Mouse (Mus musculus) urinary bladder, postnatal 4 days (tissue): ENCODE results near the gene H2-Q7.
"Not testable (repeated sequence)": the region's sequence is repeated elsewhere in the genome, so short reads cannot be mapped to it uniquely, and the experiment has no call there.

ENCODE experiments used
- DNase-seq, 2 experiments: peaks; one replicate each; pipeline ENCODE4 v3.0.0; 2021 to 2022; ENCODE audit warnings: low spot score in 2 of 2

Gene H2-Q7

DNA sequence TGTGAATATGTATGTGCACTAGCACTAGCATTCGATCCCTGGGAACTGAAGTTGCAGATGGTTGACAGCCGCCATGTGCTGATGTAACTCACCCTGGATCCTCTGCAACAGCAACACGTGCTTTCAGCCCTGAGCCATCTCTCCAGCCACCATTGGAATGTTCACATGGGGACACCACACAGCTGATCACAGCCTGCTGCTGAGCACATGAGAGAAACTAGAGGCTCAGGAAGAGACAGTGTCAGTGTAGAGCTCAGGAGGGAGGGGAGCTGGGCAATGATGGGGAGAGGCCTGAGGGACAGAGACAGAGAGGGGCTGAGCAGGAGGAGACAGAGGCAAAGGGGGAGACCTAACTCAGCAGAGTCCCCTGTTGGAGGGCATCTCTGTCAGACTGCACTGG is 3.4 kb upstream of the H2-Q7 start:
- DNase-seq: peak in 1 of 2 experiments; percentile 54

DNA sequence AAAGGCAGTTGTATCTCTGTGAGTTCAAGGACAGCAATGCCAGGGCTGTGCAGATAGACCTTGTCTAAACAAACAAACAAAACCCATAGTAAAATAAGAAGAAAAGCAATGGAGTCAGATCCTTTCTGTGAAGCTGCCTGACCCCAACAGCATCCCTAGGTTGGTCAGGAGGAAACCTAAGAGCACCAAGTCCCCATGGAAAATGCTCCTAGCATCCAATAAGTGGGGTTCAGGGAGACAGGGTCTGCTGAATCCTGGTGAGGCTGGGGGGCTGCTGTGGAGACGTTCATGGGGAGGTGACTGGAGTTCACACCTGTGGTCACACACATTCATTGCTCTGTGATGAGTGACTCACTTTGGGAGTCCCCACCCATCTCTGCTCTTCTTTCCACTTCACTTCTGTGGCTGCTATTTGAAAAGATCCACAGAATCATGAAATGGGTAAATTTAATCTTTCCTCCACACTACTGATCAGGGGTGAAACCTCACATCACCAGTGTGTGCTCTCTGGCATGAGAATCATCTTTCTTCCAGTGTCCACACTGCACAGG is 1.5 kb upstream of the H2-Q7 start:
- DNase-seq: peak in 1 of 2 experiments; percentile 28

DNA sequence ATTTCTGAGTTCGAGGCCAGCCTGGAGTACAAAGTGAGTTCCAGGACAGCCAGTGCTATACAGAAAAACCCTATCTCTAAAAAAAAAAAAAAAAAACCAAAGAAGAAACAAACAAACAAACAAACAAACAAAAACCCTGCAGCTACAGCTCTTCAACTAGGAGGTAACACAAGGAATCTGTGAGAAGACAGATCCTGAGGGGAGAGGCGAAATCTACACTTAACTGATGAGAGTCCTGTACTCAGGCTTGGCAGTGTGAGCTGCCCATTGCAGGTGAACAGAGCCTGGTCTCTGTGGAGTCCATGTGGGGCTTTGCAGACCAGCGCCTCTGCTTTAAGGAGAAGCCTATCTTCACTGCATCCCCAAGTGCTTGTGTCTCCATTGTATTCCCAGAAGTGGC is 560 bp upstream of the H2-Q7 start:
- peak in 1 of 2 experiments; percentile 33 for DNase-seq

DNA sequence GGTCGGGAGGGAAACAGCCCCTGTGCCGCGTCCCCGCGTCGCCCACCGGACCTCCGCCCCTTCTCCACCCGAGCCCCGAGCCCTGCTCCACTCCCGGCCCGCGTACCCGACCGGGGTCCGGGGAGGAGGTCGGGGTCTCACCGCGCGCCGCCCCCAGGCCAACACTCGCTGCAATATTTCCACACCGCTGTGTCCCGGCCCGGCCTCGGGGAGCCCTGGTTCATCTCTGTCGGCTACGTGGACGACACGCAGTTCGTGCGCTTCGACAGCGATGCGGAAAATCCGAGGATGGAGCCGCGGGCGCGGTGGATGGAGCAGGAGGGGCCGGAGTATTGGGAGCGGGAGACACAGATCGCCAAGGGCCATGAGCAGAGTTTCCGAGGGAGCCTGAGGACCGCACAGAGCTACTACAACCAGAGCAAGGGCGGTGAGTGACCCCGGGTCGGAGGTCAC is 366 bp downstream of the H2-Q7 start:
- DNase-seq: peak in 1 of 2 experiments; percentile 61

GRCm38 (mm10) chr17:35439925-35440645 is 1.1 kb downstream of the H2-Q7 start:
- peak in 1 of 2 experiments; percentile 52 for DNase-seq

GRCm38 (mm10) chr17:35442376-35442775 is 3.4 kb downstream of the H2-Q7 start:
- not testable (repeated sequence) for DNase-seq

DNA sequence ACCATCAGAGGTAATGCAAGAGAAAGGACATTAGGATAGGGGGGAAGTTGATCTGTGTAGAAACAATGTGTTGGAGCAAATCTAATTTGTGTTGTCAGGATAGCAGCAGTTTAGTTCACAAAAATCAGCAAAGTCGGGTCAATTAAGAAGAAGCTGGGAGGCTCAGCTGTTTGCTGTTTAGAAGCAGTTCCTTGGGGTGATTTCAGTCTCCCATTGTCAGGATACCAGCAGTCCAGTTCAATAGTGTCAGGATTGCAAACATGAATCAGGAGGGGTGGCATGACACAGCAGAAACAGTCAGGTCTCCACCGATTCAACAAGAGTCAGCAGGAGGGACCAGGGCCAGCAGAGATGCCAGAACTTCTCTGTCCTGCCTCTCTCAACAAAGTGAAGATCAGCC is 5.6 kb downstream of the H2-Q7 start:
- not testable (repeated sequence) for DNase-seq

DNA sequence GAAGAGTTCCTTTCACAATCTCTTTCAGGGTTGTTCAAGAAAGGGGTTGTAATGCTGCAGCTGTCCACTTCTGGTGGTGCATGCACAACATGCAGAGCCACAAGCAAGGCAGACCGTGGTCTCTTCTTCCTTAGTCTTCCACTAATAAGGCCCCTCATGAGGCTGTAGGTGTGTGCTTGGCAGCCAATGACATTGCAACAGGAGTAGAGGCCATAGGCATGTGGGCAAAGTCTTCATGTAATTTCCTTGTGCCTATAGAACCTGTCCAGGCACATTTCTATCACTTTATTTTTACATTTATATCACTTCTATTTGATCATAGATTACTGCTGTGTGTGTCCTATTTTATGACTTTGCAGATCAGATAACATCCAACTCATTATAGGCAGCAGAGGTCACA is 19.3 kb downstream of the H2-Q7 start:
- DNase-seq: not testable (repeated sequence)

GRCm38 (mm10) chr17:35460513-35461341 is 21.8 kb downstream of the H2-Q7 start:
- not testable (repeated sequence) for DNase-seq

DNA sequence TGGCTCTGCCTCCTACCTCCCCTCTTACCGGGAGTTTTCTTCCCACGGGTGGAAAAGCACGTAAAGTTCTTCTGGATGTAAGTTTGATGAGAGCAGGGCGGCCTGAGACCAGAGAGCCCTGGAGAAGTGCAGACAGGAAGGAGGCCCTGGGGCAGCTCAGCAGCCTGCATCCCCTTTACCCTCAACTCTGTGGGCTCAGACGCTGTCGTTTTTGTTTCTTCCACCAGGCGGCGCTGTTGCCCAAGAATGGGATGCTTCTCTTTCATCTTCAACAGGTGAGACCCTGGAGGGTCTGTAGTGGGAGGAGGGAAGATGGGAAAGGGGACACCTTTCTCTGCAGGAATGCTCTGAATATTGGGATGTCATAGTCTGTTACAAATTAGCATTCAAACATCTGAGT is 26.7 kb downstream of the H2-Q7 start:
- peak in 1 of 2 experiments; percentile 20 for DNase-seq

DNA sequence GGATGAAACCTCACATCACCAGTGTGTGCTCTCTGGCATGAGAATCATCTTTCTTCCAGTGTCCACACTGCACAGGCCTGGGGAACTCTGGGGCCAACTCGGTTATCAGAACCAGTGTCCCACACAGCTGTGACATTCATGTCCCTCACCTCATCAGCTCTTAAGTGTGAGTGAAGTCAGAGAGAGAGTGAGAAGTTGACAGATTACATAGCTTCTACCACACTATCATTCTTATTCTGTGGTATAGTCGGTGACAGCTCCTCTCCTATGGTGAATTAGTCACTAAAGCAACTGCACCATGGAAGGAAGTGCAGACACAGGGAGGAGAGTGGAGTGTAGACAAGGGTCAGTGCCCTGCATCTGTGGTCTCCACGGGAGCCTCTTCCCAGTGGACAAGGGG is 30.0 kb downstream of the H2-Q7 start:
- DNase-seq: not testable (repeated sequence)

GRCm38 (mm10) chr17:35469842-35470751 is 31.1 kb downstream of the H2-Q7 start, which contains the start of gene H2-Q10:
Gene H2-Q10, plus strand, starts transcription at chr17:35470089.
- no peak for DNase-seq

DNA sequence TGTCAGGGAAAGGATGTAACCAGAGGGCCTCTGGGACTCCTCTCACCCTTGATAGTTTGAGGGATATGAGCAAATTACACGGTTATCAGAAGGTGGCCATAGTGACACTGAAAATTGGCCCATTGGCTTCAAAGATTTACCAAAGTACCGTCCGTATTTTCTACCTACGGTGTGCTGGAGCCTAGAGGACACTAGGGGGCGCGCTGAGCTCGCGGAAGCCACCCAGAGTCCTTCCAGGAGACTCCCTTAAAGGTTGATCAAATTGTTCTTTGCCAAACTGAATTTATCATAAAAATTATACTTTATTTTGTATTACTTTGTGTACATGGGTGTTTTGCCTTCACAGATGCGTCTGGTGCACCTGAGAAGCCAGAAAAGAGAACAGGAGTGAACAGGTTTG is 45.1 kb downstream of the H2-Q7 start:
- DNase-seq: peak; percentile 39 to 71

GRCm38 (mm10) chr17:35485702-35486101 is 46.7 kb downstream of the H2-Q7 start:
- DNase-seq: no peak

GRCm38 (mm10) chr17:35486726-35487125 is 47.8 kb downstream of the H2-Q7 start:
- no peak for DNase-seq

- no peak for DNase-seq
Observed at GRCm38 (mm10) chr17:35488041-35488440, 49.1 kb downstream of the H2-Q7 start.

GRCm38 (mm10) chr17:35490320-35490719 is 51.4 kb downstream of the H2-Q7 start:
- no peak for DNase-seq
